Comparison of ENCODE assay signal across 16 mouse cellular contexts in the genomic region with DNA sequence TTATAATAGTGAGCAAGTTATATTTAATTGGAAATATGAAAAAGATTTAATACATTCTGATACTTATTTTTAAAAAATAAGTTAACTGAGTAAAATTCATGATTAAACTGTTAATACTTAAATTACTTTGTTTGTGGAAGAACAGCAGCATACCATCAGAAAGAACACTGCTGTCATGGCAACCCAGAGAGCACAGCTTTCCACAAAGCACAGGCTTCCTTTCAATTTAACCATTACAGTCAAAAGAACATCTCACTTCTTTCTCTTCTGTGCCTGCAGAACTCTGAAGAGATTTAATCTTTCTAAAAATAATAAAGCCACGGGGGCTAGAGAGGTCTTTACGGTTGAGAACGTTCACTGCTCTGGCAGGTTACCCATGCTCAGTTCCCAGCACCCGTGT.
"Had no signal": no experiment of that assay in that cellular context is flagged by ENCODE, and none has a peak within 500 bp of the region (broad histone marks: within the 10 kb centered on the region; RNA-seq: fewer than 3 reads in every experiment).

No protein-coding gene starts in this region.

- H3K27me3 ChIP-seq: kidney, embryonic 15.5 days; neural tube, embryonic 12.5 days; neural tube, embryonic 15.5 days; stomach, embryonic 15.5 days had no signal

- H3K9ac ChIP-seq: kidney, embryonic 15.5 days; liver, embryonic 13.5 days; neural tube, embryonic 12.5 days; neural tube, embryonic 15.5 days; stomach, embryonic 15.5 days had no signal

- H3K4me1 ChIP-seq: kidney, embryonic 15.5 days; liver, embryonic 13.5 days; neural tube, embryonic 12.5 days; neural tube, embryonic 15.5 days; stomach, embryonic 15.5 days had no signal

- H3K27ac ChIP-seq: kidney, embryonic 15.5 days; liver, embryonic 13.5 days; neural tube, embryonic 12.5 days; neural tube, embryonic 15.5 days; stomach, embryonic 15.5 days had no signal

- H3K36me3 ChIP-seq: kidney, embryonic 15.5 days; liver, embryonic 13.5 days; neural tube, embryonic 12.5 days; neural tube, embryonic 15.5 days; stomach, embryonic 15.5 days had no signal

- DNase-seq: kidney, adult 11 months; kidney, adult 8-10 months; kidney, postnatal 10 days; kidney, postnatal 36 days; liver, embryonic 13.5 days; lung, adult 2 months; lung, postnatal 14 days; lung, postnatal 4 days; right cerebral cortex, adult 18-20 months; right cerebral cortex, postnatal 14 days; spleen, adult 18-20 months; thymus, postnatal 25 days had no signal

- H3K9me3 ChIP-seq: kidney, embryonic 15.5 days; liver, embryonic 13.5 days; neural tube, embryonic 12.5 days; neural tube, embryonic 15.5 days; stomach, embryonic 15.5 days had no signal

- H3K4me3 ChIP-seq: kidney, embryonic 15.5 days; liver, embryonic 13.5 days; neural tube, embryonic 12.5 days; neural tube, embryonic 15.5 days; stomach, embryonic 15.5 days had no signal

- H3K4me2 ChIP-seq: kidney, embryonic 15.5 days; liver, embryonic 13.5 days; neural tube, embryonic 12.5 days; neural tube, embryonic 15.5 days; stomach, embryonic 15.5 days had no signal
